8 mouse cellular contexts compared by ENCODE assay signal in the genomic region with DNA sequence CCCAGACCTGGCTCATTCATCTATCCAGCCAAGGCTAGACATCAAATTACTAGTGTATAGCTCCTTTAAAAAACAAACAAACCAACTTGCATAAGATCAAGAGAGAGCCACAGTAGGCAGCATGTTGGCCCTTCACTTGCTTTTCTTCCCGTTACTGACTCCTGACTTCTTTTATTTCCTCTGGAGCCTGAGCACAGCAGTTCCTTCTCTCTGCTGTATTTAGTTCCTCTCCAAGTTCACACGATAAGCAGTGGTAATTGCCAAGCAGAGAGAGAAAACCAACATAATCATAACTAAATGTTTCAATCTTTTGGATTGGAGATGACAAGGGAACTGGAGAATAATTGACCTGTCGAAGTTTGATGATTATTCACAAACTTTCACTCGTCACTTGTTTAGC. TPM values are rescaled to one million over a fixed set of nuclear protein-coding genes. Genes with fewer than 3 reads are reported as not detected.
A peak's percentile ranks its signal among the peaks of the same experiment; 100 is the strongest.
DNase-seq lines count a peak whose midpoint lies in the region; ATAC-seq lines count a peak whose summit lies in the region.
"Had no signal": no experiment of that assay in that cellular context is flagged by ENCODE, and none has a peak within 500 bp of the region (broad histone marks: within the 10 kb centered on the region; RNA-seq: fewer than 3 reads in every experiment).

No protein-coding gene starts in this region.

- peaks cover 63% of the 10 kb centered on the region for H3K36me3 ChIP-seq in megakaryocyte, embryonic 14.5 days (replicated peaks; ENCODE audit: low read length)
- peaks cover 31% of the 10 kb centered on the region for H3K36me3 ChIP-seq in forebrain, embryonic 13.5 days (ENCODE audit: poor library complexity, severe bottlenecking)
- peaks cover 38% of the 10 kb centered on the region for H3K36me3 ChIP-seq in limb, embryonic 15.5 days
- H3K36me3 ChIP-seq in stomach, embryonic 16.5 days (ENCODE audit: control insufficient read depth, insufficient read depth, low read length), result 0 out of 2 replicates have a peak, but pooled peaks cover 3% of the 10 kb centered on the region

- no peaks in the 10 kb centered on the region for H3K9me3 ChIP-seq in megakaryocyte, embryonic 14.5 days
- no peaks in the 10 kb centered on the region for H3K9me3 ChIP-seq in forebrain, embryonic 13.5 days (replicated peaks)
- H3K9me3 ChIP-seq in limb, embryonic 15.5 days, result no peaks in the 10 kb centered on the region
- no peaks in the 10 kb centered on the region for H3K9me3 ChIP-seq in stomach, embryonic 16.5 days (replicated peaks; ENCODE audit: control insufficient read depth, low read length)

- peak overlapping the region; percentile 99 for H3K4me3 ChIP-seq in megakaryocyte, embryonic 14.5 days (replicated peaks)
- H3K4me3 ChIP-seq in forebrain, embryonic 13.5 days, result peak overlapping the region; percentile 73
- peak overlapping the region; percentile 76 for H3K4me3 ChIP-seq in limb, embryonic 15.5 days
- H3K4me3 ChIP-seq in stomach, embryonic 16.5 days (replicated peaks; ENCODE audit: low read length), result peak overlapping the region; percentile 75

- peaks cover 32% of the 10 kb centered on the region for H3K4me1 ChIP-seq in megakaryocyte, embryonic 14.5 days
- H3K4me1 ChIP-seq in forebrain, embryonic 13.5 days, result peaks cover 20% of the 10 kb centered on the region
- H3K4me1 ChIP-seq in limb, embryonic 15.5 days, result peaks cover 12% of the 10 kb centered on the region
- H3K4me1 ChIP-seq in stomach, embryonic 16.5 days (ENCODE audit: control insufficient read depth, insufficient read depth, low read length), result peaks cover 9% of the 10 kb centered on the region

- ATAC-seq in megakaryocyte, adult 5-6 weeks (ENCODE audit: poor library complexity, severe bottlenecking), result no peak
- ATAC-seq in forebrain, embryonic 13.5 days, result no peak
- no peak for ATAC-seq in limb, embryonic 15.5 days (ENCODE audit: insufficient number of reproducible peaks, low FRiP score, low TSS enrichment, low read depth)
- no peak for ATAC-seq in stomach, embryonic 16.5 days (ENCODE audit: insufficient read depth, low FRiP score)

- H3K4me2 ChIP-seq in forebrain, embryonic 13.5 days, result peak overlapping the region; percentile 74
- peak overlapping the region; percentile 64 for H3K4me2 ChIP-seq in limb, embryonic 15.5 days
- peak overlapping the region; percentile 68 for H3K4me2 ChIP-seq in stomach, embryonic 16.5 days (ENCODE audit: low read depth, low read length)

- no peaks in the 10 kb centered on the region for H3K27me3 ChIP-seq in megakaryocyte, embryonic 14.5 days (replicated peaks)
- H3K27me3 ChIP-seq in forebrain, embryonic 13.5 days, result no peaks in the 10 kb centered on the region
- no peaks in the 10 kb centered on the region for H3K27me3 ChIP-seq in limb, embryonic 15.5 days
- H3K27me3 ChIP-seq in stomach, embryonic 16.5 days (ENCODE audit: control insufficient read depth, insufficient read depth, low read length), result no peaks in the 10 kb centered on the region

- no peak overlapping the region for H3K27ac ChIP-seq in forebrain, embryonic 13.5 days
- no peak overlapping the region for H3K27ac ChIP-seq in limb, embryonic 15.5 days
- no peak overlapping the region for H3K27ac ChIP-seq in stomach, embryonic 16.5 days (ENCODE audit: low read length)

- 41% methylated on average over 4 of the region's 4 CpGs for WGBS in forebrain, embryonic 13.5 days
- 46% methylated on average over 4 of the region's 4 CpGs for WGBS in limb, embryonic 15.5 days
- WGBS in stomach, embryonic 16.5 days, result 31% methylated on average over 4 of the region's 4 CpGs

- no peak for DNase-seq in adrenal gland, adult 2 months
- DNase-seq in cerebellum, adult 8-10 months, result no peak
- DNase-seq: lung, postnatal 10 days had no signal

- H3K9ac ChIP-seq in forebrain, embryonic 13.5 days, result peak overlapping the region; percentile 74; the same call in 1 of the 2 replicates
- no peak overlapping the region for H3K9ac ChIP-seq in limb, embryonic 15.5 days
- peak overlapping the region; percentile 28; the same call in 1 of the 2 replicates for H3K9ac ChIP-seq in stomach, embryonic 16.5 days (ENCODE audit: low read length)

RNA-seq across cellular contexts. Expression of gene Ptrhd1, which starts 1.1 kb away (rescaled TPM):
- 3.5 and 4.1 TPM in 2 replicates for polyA plus RNA-seq in megakaryocyte, embryonic 14.5 days (2012; ENCODE audit: insufficient read depth, low replicate concordance)
- 8.7 and 10.7 TPM in 2 replicates for total RNA-seq in megakaryocyte, adult 5-6 weeks (2015)
- 7.4 and 7.8 TPM in 2 replicates for total RNA-seq in megakaryocyte, adult 5-6 weeks (2017)
- 5.1 and 5.7 TPM in 2 replicates for polyA plus RNA-seq in forebrain, embryonic 13.5 days (2015; fragmentation: Nextera tagmentation; extraction: Ambion mirVana)
- polyA plus RNA-seq in limb, embryonic 15.5 days (2015; fragmentation: Nextera tagmentation; extraction: Ambion mirVana), result 4.5 TPM in 2 replicates
- polyA plus RNA-seq in stomach, embryonic 16.5 days (2015; fragmentation: Nextera tagmentation; extraction: Ambion mirVana), result 5.0 and 5.1 TPM in 2 replicates
- 1 to 10 TPM; 8.2 to 8.3 TPM for total RNA-seq in adrenal gland, adult 2 months (2021)
- 7.7 and 7.8 TPM in 2 replicates for polyA plus RNA-seq in adrenal gland, adult 2 months (2012; rRNA removed)

RNA-seq across cellular contexts. Expression of gene Cenpo, which starts 1.3 kb away (rescaled TPM):
- polyA plus RNA-seq in megakaryocyte, embryonic 14.5 days (2012; ENCODE audit: insufficient read depth, low replicate concordance), result 1.7 and 3.1 TPM in 2 replicates
- total RNA-seq in megakaryocyte, adult 5-6 weeks (2015), result 11.6 and 20.2 TPM in 2 replicates
- total RNA-seq in megakaryocyte, adult 5-6 weeks (2017), result 28.9 and 34.8 TPM in 2 replicates
- 14.8 and 16.2 TPM in 2 replicates for polyA plus RNA-seq in forebrain, embryonic 13.5 days (2015; fragmentation: Nextera tagmentation; extraction: Ambion mirVana)
- 12.0 and 12.7 TPM in 2 replicates for polyA plus RNA-seq in limb, embryonic 15.5 days (2015; fragmentation: Nextera tagmentation; extraction: Ambion mirVana)
- 12.1 TPM in 2 replicates for polyA plus RNA-seq in stomach, embryonic 16.5 days (2015; fragmentation: Nextera tagmentation; extraction: Ambion mirVana)
- total RNA-seq in adrenal gland, adult 2 months (2021), result 1 to 10 TPM; 6.5 to 7.8 TPM
- polyA plus RNA-seq in adrenal gland, adult 2 months (2012; rRNA removed), result 10.2 and 13.7 TPM in 2 replicates
